Mouse (Mus musculus) embryonic facial prominence, embryonic 10.5 days (tissue): ENCODE data around the gene Aadacl2. TPM values are rescaled to one million over a fixed set of nuclear protein-coding genes. Genes with fewer than 3 reads are reported as not detected.

Experiments used
- DNase-seq: peaks from one replicate; pipeline ENCODE4 v3.0.0-alpha.2; 2017; ENCODE audit warnings: low spot score
- H3K27ac ChIP-seq: fragments of 300-500 bp; sonication (generic); replicated peaks from 2 replicates; pipeline ENCODE4 v1.5.1; 2016; ENCODE audit warnings: mild to moderate bottlenecking
- H3K27me3 ChIP-seq: fragments of 300-500 bp; sonication (generic); replicated peaks from 2 replicates; pipeline ENCODE4 v1.6.1; 2016; ENCODE audit warnings: low read depth, mild to moderate bottlenecking; ENCODE audit not compliant: poor library complexity, severe bottlenecking
- H3K36me3 ChIP-seq: fragments of 300-500 bp; sonication (generic); replicated peaks from 2 replicates; pipeline ENCODE4 v1.6.1; 2016; ENCODE audit warnings: mild to moderate bottlenecking, moderate library complexity
- H3K4me1 ChIP-seq: fragments of 300-500 bp; sonication (generic); 2 replicates; pipeline ENCODE4 v1.6.1; 2016
- H3K4me3 ChIP-seq: fragments of 300-500 bp; sonication (generic); 2 replicates; pipeline ENCODE4 v1.5.1; 2016; ENCODE audit warnings: mild to moderate bottlenecking, moderate library complexity
- H3K9me3 ChIP-seq: fragments of 300-500 bp; sonication (generic); 2 replicates; pipeline ENCODE4 v1.6.1; 2016; ENCODE audit warnings: mild to moderate bottlenecking
- WGBS: fragments of 180-500 bp; shearing (Covaris S2); methylation state at CpG from one replicate; pipeline ENCODE4 v1.1.7; 2016; 5-methylcytosine and 5-hydroxymethylcytosine counted together
- polyA plus RNA-seq: library from polyadenylated mRNA; unstranded; fragments of >200 nt; fragmentation: Nextera tagmentation; extraction: Ambion mirVana; gene quantifications from 2 replicates; pipeline ENCODE4 v1.2.1, GENCODE M21; 2016

The Aadacl2 gene
- polyA plus RNA-seq, result not detected in 2 replicates

GRCm38 (mm10) chr3:60006443-60006842 lies at the start of gene Aadacl2:
Aadacl2 (plus strand) TSS chr3:60006743.
- Histone ChIP-seq H3K27ac (no peak within 1 kb of the TSS), H3K4me3 (no peak within 1 kb of the TSS), H3K36me3 (no peaks in the 10 kb centered on the region), H3K27me3 (no peaks in the 10 kb centered on the region), H3K9me3 (no peaks in the 10 kb centered on the region), H3K4me1 (no peaks in the 10 kb centered on the region)
- no peak for DNase-seq
- 83% methylated on average over 1 of the region's 1 CpGs for WGBS

- H3K4me1 ChIP-seq, result no peaks in the 10 kb centered on the region
- H3K27me3 ChIP-seq, result no peaks in the 10 kb centered on the region
- H3K27ac ChIP-seq, result no peak overlapping the region
- H3K9me3 ChIP-seq, result no peaks in the 10 kb centered on the region
- DNase-seq, result no peak
- H3K36me3 ChIP-seq, result no peaks in the 10 kb centered on the region
- no peak overlapping the region for H3K4me3 ChIP-seq
- WGBS, result 89% methylated on average over 5 of the region's 5 CpGs
Observed at GRCm38 (mm10) chr3:59970891-59971290, 35.7 kb upstream of the Aadacl2 start.

- Histone ChIP-seq H3K4me3 (no peak overlapping the region), H3K27me3 (no peaks in the 10 kb centered on the region), H3K36me3 (no peaks in the 10 kb centered on the region), H3K4me1 (no peaks in the 10 kb centered on the region), H3K9me3 (no peaks in the 10 kb centered on the region), H3K27ac (no peak overlapping the region)
- no peak for DNase-seq
Observed at GRCm38 (mm10) chr3:59974591-59974990, 32.0 kb upstream of the Aadacl2 start.

- Histone ChIP-seq H3K4me3 (no peak overlapping the region), H3K36me3 (no peaks in the 10 kb centered on the region), H3K27ac (no peak overlapping the region), H3K9me3 (no peaks in the 10 kb centered on the region), H3K27me3 (no peaks in the 10 kb centered on the region), H3K4me1 (no peaks in the 10 kb centered on the region)
- DNase-seq, result no peak
Observed at GRCm38 (mm10) chr3:60003622-60004021, 2.9 kb upstream of the Aadacl2 start.

GRCm38 (mm10) chr3:60025417-60025816 lies 18.9 kb downstream of the Aadacl2 start, which contains the start of gene Aadac:
Aadac (plus strand) TSS chr3:60025717.
- no peaks in the 10 kb centered on the region for H3K36me3 ChIP-seq
- H3K27ac ChIP-seq, result no peak within 1 kb of the TSS
- no peaks in the 10 kb centered on the region for H3K9me3 ChIP-seq
- 87% methylated on average over 1 of the region's 1 CpGs for WGBS
- no peak within 1 kb of the TSS for H3K4me3 ChIP-seq
- no peaks in the 10 kb centered on the region for H3K4me1 ChIP-seq
- DNase-seq, result no peak
- H3K27me3 ChIP-seq, result no peaks in the 10 kb centered on the region

- no peak for DNase-seq
- Histone ChIP-seq H3K9me3 (no peaks in the 10 kb centered on the region), H3K4me1 (no peaks in the 10 kb centered on the region), H3K27ac (no peak overlapping the region), H3K36me3 (no peaks in the 10 kb centered on the region), H3K4me3 (no peak overlapping the region), H3K27me3 (no peaks in the 10 kb centered on the region)
- WGBS, result 89% methylated on average over 4 of the region's 4 CpGs
Observed at GRCm38 (mm10) chr3:60031511-60031910, 25.0 kb downstream of the Aadacl2 start.

GRCm38 (mm10) chr3:60046221-60046913 lies 39.8 kb downstream of the Aadacl2 start:
- WGBS, result 83% methylated on average over 3 of the region's 3 CpGs
- DNase-seq, result no peak
- no peaks in the 10 kb centered on the region for H3K4me1 ChIP-seq
- no peak overlapping the region for H3K27ac ChIP-seq
- H3K9me3 ChIP-seq, result no peaks in the 10 kb centered on the region
- no peak overlapping the region for H3K4me3 ChIP-seq
- H3K36me3 ChIP-seq, result no peaks in the 10 kb centered on the region
- no peaks in the 10 kb centered on the region for H3K27me3 ChIP-seq

- no peak for DNase-seq
- Histone ChIP-seq H3K9me3 (no peaks in the 10 kb centered on the region), H3K27ac (no peak overlapping the region), H3K4me3 (no peak overlapping the region), H3K4me1 (no peaks in the 10 kb centered on the region), H3K27me3 (no peaks in the 10 kb centered on the region), H3K36me3 (no peaks in the 10 kb centered on the region)
- 80% methylated on average over 3 of the region's 3 CpGs for WGBS
Observed at GRCm38 (mm10) chr3:60053231-60053927, 46.8 kb downstream of the Aadacl2 start.

- no peaks in the 10 kb centered on the region for H3K36me3 ChIP-seq
- H3K4me1 ChIP-seq, result no peaks in the 10 kb centered on the region
- WGBS, result 91% methylated on average over 2 of the region's 2 CpGs
- H3K9me3 ChIP-seq, result no peaks in the 10 kb centered on the region
- no peak overlapping the region for H3K27ac ChIP-seq
- no peaks in the 10 kb centered on the region for H3K27me3 ChIP-seq
- H3K4me3 ChIP-seq, result no peak overlapping the region
- no peak for DNase-seq
Observed at GRCm38 (mm10) chr3:60053931-60054330, 47.4 kb downstream of the Aadacl2 start.

- Histone ChIP-seq H3K27me3 (no peaks in the 10 kb centered on the region), H3K36me3 (no peaks in the 10 kb centered on the region), H3K4me1 (no peaks in the 10 kb centered on the region), H3K9me3 (no peaks in the 10 kb centered on the region), H3K27ac (no peak overlapping the region), H3K4me3 (no peak overlapping the region)
- WGBS, result 35% methylated on average over 3 of the region's 3 CpGs
- DNase-seq, result no peak
Observed at GRCm38 (mm10) chr3:60056451-60056850, 49.9 kb downstream of the Aadacl2 start.

GRCm38 (mm10) chr3:60057070-60057808 lies 50.7 kb downstream of the Aadacl2 start:
- no peak overlapping the region for H3K4me3 ChIP-seq
- H3K27ac ChIP-seq, result no peak overlapping the region
- H3K27me3 ChIP-seq, result no peaks in the 10 kb centered on the region
- H3K4me1 ChIP-seq, result no peaks in the 10 kb centered on the region
- no peaks in the 10 kb centered on the region for H3K36me3 ChIP-seq
- 87% methylated on average over 2 of the region's 2 CpGs for WGBS
- H3K9me3 ChIP-seq, result no peaks in the 10 kb centered on the region
- DNase-seq, result no peak

GRCm38 (mm10) chr3:60057809-60058082 lies 51.2 kb downstream of the Aadacl2 start:
- no peaks in the 10 kb centered on the region for H3K4me1 ChIP-seq
- WGBS, result 87% methylated on average over 1 of the region's 1 CpGs
- H3K27ac ChIP-seq, result no peak overlapping the region
- H3K9me3 ChIP-seq, result no peaks in the 10 kb centered on the region
- no peak overlapping the region for H3K4me3 ChIP-seq
- no peaks in the 10 kb centered on the region for H3K27me3 ChIP-seq
- H3K36me3 ChIP-seq, result no peaks in the 10 kb centered on the region
- no peak for DNase-seq
